Mouse (Mus musculus): ENCODE data around the gene 2700081O15Rik. TPM values are rescaled to one million over a fixed set of nuclear protein-coding genes. Genes with fewer than 3 reads are reported as not detected.
A peak's percentile ranks its signal among the peaks of the same experiment; 100 is the strongest.
"Not testable (repeated sequence)": the region's sequence is repeated elsewhere in the genome, so short reads cannot be mapped to it uniquely, and the experiment has no call there.

Gene 2700081O15Rik
- total RNA-seq (2021) (10 to 100 TPM; 13.1 to 13.4 TPM), polyA plus RNA-seq (2012; rRNA removed) (16.4 and 25.7 TPM in 2 replicates)
- long read RNA-seq, full-length matches to known transcripts = 1 of 12 reads
- long read RNA-seq, partial matches to known transcripts = 1 of 12 reads
- long read RNA-seq, other reads (novel, unspliced or antisense) = 10 of 12 reads

DNA sequence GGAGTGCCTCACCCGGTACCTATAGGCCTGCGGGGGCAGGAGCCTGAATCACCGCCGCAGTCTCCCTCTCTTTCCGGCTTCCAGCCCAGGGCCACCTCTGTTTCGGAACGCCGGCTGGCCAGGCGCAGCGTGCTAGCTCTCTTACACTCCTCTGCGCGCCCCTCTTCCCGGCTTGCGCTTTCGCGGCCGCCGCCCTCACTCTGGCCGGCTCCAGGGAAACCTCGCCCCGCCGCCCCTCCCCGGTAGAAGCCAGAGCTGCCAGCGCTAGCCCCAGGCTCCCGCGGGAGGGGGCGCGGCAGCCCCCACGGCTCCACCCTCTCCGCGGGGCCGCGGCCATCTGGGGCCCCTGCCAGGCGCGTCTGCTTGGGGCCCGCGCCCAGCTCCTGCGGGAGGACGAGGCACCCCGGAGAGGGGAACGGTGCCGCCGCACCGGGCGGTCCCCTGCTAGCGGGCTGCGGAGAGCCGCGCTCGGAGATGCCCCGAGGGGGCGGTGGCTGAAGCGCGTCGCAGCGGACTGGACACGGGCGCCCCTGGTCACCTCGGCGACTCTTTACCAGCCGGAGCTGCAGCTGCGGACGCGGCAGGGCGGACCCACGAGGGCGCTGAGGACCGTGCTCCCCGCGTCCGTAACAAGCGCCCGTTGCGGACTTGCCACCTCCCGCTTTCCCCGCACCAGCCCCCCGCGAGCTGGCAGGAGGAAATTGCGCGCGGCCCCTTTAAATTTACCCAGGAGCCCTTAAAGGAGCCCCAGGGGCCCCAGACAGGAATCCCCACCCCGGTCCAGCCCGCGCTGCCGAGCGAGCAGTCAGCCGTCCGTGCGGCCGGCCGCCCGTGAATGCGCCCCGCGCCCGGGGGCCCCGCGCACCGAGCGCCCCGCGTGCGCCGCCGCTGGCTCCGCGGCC is at the start of gene 2700081O15Rik:
Gene 2700081O15Rik, plus strand, starts transcription at position 792 of the 902 bp plus-strand sequence.
- 2% methylated on average over 104 of the region's 107 CpGs for WGBS
- Histone ChIP-seq H3K9ac (ENCODE audit: low read depth, low read length) (peak within 1 kb of the TSS; percentile 76), H3K4me1 (ENCODE audit: control insufficient read depth, insufficient read depth, low read length) (peaks cover 6% of the 10 kb centered on the region), H3K36me3 (ENCODE audit: control insufficient read depth, insufficient read depth, low read length) (no peaks in the 10 kb centered on the region), H3K27ac (peak within 1 kb of the TSS; percentile 95), H3K79me2 (replicated peaks; ENCODE audit: control insufficient read depth, insufficient read depth, low read length) (0 out of 2 replicates have a peak, but pooled peaks cover 1% of the 10 kb centered on the region), H3K27me3 (ENCODE audit: control insufficient read depth, insufficient read depth, low read length) (no peaks in the 10 kb centered on the region), H3K4me3 (peak within 1 kb of the TSS; percentile 74)
- intact Hi-C loops (cut with DNase I) = loop anchor here (1.0 to 2.0 kb wide), 3 partner anchors 16 to 76 kb away; partner anchors contain the start of gene Mark2
- TF ChIP-seq CTCF (IDR thresholded peaks at IDR 0.05) = 0 out of 2 replicates have a peak, but pooled peaks have one; percentile 8
- no peak for TF ChIP-seq EP300 (IDR thresholded peaks at IDR 0.05; ENCODE audit: insufficient read depth, low read depth, low read length)
- peak; percentile 88 to 90 for DNase-seq

- not testable (repeated sequence) for H3K36me3 ChIP-seq (ENCODE audit: control insufficient read depth, insufficient read depth, low read length)
- WGBS = 78% methylated on average over 4 of the region's 4 CpGs
Measured at GRCm38 (mm10) chr19:7369469-7369868, 48.0 kb upstream of the 2700081O15Rik start.

DNA sequence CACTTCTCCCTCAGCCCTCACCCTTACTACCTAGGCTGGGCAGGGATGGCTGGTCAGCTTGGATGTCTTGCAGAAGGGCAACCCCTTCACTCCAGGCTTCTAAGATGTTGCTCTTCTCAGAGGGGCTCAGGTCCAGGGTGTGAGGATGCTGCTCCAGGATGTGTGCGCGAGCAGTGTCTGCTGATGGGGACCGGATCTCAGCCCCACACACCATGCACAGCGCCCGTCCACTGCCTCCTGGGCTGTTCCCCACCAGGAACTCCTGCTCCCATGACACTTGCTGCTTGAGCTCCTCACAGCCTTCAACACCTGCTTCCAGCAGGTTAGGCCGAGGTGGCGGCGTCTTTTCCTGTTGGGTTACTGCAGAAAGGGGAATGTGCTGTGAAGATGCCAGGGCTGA is 42.9 kb upstream of the 2700081O15Rik start:
- intact Hi-C loops (cut with DNase I) = no loop called here
- no peak overlapping the region for H3K9ac ChIP-seq (ENCODE audit: low read depth, low read length)
- 95% methylated on average over 8 of the region's 8 CpGs for WGBS
- no peak for TF ChIP-seq POLR2A (IDR thresholded peaks at IDR 0.05; ENCODE audit: insufficient read depth, low read depth, low read length)
- no peak for TF ChIP-seq EP300 (IDR thresholded peaks at IDR 0.05; ENCODE audit: insufficient read depth, low read depth, low read length)
- TF ChIP-seq CTCF (IDR thresholded peaks at IDR 0.05) = no peak
- H3K4me3 ChIP-seq = no peak overlapping the region
- no peaks in the 10 kb centered on the region; the same call in 1 of the 2 replicates for H3K79me2 ChIP-seq (replicated peaks; ENCODE audit: control insufficient read depth, insufficient read depth, low read length)
- DNase-seq = no peak
- no peak overlapping the region for H3K27ac ChIP-seq
- H3K4me1 ChIP-seq (ENCODE audit: control insufficient read depth, insufficient read depth, low read length) = no peaks in the 10 kb centered on the region
- no peaks in the 10 kb centered on the region for H3K36me3 ChIP-seq (ENCODE audit: control insufficient read depth, insufficient read depth, low read length)
- H3K27me3 ChIP-seq (ENCODE audit: control insufficient read depth, insufficient read depth, low read length) = no peaks in the 10 kb centered on the region

More at GRCm38 (mm10) chr19:7369469-7369868, 48.0 kb upstream of the 2700081O15Rik start:
- H3K27me3 ChIP-seq (ENCODE audit: control insufficient read depth, insufficient read depth, low read length); H3K27ac ChIP-seq; H3K9ac ChIP-seq (ENCODE audit: low read depth, low read length); H3K4me1 ChIP-seq (ENCODE audit: control insufficient read depth, insufficient read depth, low read length); H3K79me2 ChIP-seq (replicated peaks; ENCODE audit: control insufficient read depth, insufficient read depth, low read length); DNase-seq; intact Hi-C loops (cut with DNase I); H3K4me3 ChIP-seq: not testable (repeated sequence)

DNA sequence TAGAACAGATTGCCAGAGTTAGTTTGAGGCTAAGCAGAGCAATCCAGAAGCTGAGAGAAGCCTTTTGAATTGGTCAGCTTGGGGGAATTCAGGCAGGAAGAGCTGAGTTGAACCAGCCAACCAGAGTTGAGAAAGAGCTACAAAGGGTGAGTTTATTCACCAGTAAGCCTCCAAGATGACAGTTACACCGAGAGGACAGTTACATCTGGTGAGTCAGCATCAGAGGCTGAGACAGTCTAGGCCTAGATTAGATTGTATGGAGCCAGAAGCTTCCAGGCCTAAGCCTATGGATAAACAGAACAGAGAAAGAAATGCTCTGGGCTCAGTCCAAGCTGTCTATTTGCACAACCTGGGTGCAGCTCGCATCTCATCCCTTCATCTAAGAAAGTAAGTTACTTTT is 39.8 kb upstream of the 2700081O15Rik start:
- Histone ChIP-seq H3K9ac (ENCODE audit: low read depth, low read length) (no peak overlapping the region), H3K27ac (no peak overlapping the region), H3K4me3 (no peak overlapping the region), H3K36me3 (ENCODE audit: control insufficient read depth, insufficient read depth, low read length) (no peaks in the 10 kb centered on the region; the same call in 1 of the 2 replicates), H3K79me2 (replicated peaks; ENCODE audit: control insufficient read depth, insufficient read depth, low read length) (peaks cover 4% of the 10 kb centered on the region; the same call in 1 of the 2 replicates), H3K27me3 (ENCODE audit: control insufficient read depth, insufficient read depth, low read length) (no peaks in the 10 kb centered on the region), H3K4me1 (ENCODE audit: control insufficient read depth, insufficient read depth, low read length) (0 out of 2 replicates have a peak, but pooled peaks cover 1% of the 10 kb centered on the region)
- intact Hi-C loops (cut with DNase I) = no loop called here
- no peak for DNase-seq
- WGBS = 63% methylated on average over 2 of the region's 2 CpGs
- no peak for TF ChIP-seq EP300 (IDR thresholded peaks at IDR 0.05; ENCODE audit: insufficient read depth, low read depth, low read length)
- TF ChIP-seq POLR2A (IDR thresholded peaks at IDR 0.05; ENCODE audit: insufficient read depth, low read depth, low read length) = no peak
- no peak for TF ChIP-seq CTCF (IDR thresholded peaks at IDR 0.05)

DNA sequence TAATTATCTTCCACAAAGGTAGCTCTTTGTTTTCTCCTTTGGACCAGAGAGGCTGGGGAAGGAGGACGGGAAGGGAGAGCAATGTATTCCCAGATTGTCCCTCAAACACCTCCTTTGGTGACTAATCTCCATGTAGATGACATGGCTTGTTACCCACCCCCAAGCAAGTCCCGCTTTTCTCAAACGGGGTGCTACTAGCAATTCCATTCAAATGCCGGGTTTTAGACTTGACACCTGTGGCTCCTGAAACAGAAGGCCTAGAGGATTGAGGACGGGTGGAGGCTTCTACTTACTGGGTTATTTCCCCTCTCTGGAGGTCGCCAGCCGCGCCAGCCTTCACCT is 35.5 kb upstream of the 2700081O15Rik start:
- peak overlapping the region; percentile 96 for H3K27ac ChIP-seq
- peaks cover 4% of the 10 kb centered on the region; the same call in 1 of the 2 replicates for H3K79me2 ChIP-seq (replicated peaks; ENCODE audit: control insufficient read depth, insufficient read depth, low read length)
- no peaks in the 10 kb centered on the region for H3K27me3 ChIP-seq (ENCODE audit: control insufficient read depth, insufficient read depth, low read length)
- WGBS = 9% methylated on average over 8 of the region's 8 CpGs
- TF ChIP-seq CTCF (IDR thresholded peaks at IDR 0.05) = no peak
- TF ChIP-seq EP300 (IDR thresholded peaks at IDR 0.05; ENCODE audit: insufficient read depth, low read depth, low read length) = no peak
- TF ChIP-seq POLR2A (IDR thresholded peaks at IDR 0.05; ENCODE audit: insufficient read depth, low read depth, low read length) = no peak
- no peaks in the 10 kb centered on the region; the same call in 1 of the 2 replicates for H3K36me3 ChIP-seq (ENCODE audit: control insufficient read depth, insufficient read depth, low read length)
- H3K4me3 ChIP-seq = peak overlapping the region; percentile 99
- no peak for DNase-seq
- peak overlapping the region; percentile 93 for H3K9ac ChIP-seq (ENCODE audit: low read depth, low read length)
- intact Hi-C loops (cut with DNase I) = loop anchor here (2.0 kb wide), 1 partner anchor 39 kb away; no protein-coding TSS in a partner anchor
- H3K4me1 ChIP-seq (ENCODE audit: control insufficient read depth, insufficient read depth, low read length) = peaks cover 3% of the 10 kb centered on the region; the same call in 1 of the 2 replicates
